Mouse (Mus musculus) forebrain, embryonic 11.5 days (tissue): Measurements from ENCODE around the gene Gm20388. TPM values are rescaled to one million over a fixed set of nuclear protein-coding genes. Genes with fewer than 3 reads are reported as not detected.

ENCODE experiments used
- ATAC-seq: fragments of 200-750 bp; cut with Nextera tagmentation; replicated peaks from 2 replicates; pipeline ENCODE4 v1.8.0; 2017; ENCODE audit warnings: moderate TSS enrichment; ENCODE audit not compliant: low FRiP score
- DNase-seq: peaks from one replicate; pipeline ENCODE4 v3.0.0-alpha.2; 2017; ENCODE audit warnings: low spot score
- H3K27ac ChIP-seq: fragments of 300-500 bp; sonication (generic); 2 replicates; pipeline ENCODE4 v1.5.1; 2014; ENCODE audit warnings: low read depth, low read length
- H3K27me3 ChIP-seq: fragments of 300-500 bp; sonication (generic); 2 replicates; pipeline ENCODE4 v1.6.1; 2014; ENCODE audit warnings: mild to moderate bottlenecking, low read length, mixed read lengths; ENCODE audit not compliant: control insufficient read depth, insufficient read depth
- H3K36me3 ChIP-seq: fragments of 300-500 bp; sonication (generic); 2 replicates; pipeline ENCODE4 v1.6.1; 2014; ENCODE audit warnings: mild to moderate bottlenecking, low read length, moderate library complexity, mixed read lengths; ENCODE audit not compliant: control insufficient read depth, insufficient read depth
- H3K4me1 ChIP-seq: fragments of 300-500 bp; sonication (generic); replicated peaks from 2 replicates; pipeline ENCODE4 v1.6.1; 2014; ENCODE audit warnings: low read length, mixed read lengths; ENCODE audit not compliant: control insufficient read depth, insufficient read depth
- H3K4me2 ChIP-seq: fragments of 300-500 bp; sonication (generic); 2 replicates; pipeline ENCODE4 v1.6.1; 2014; ENCODE audit warnings: low read depth, mild to moderate bottlenecking, low read length, moderate library complexity, mixed read lengths; ENCODE audit not compliant: severe bottlenecking
- H3K4me3 ChIP-seq: fragments of 300-500 bp; sonication (generic); 2 replicates; pipeline ENCODE4 v1.5.1; 2014; ENCODE audit warnings: low read depth, low read length
- H3K9ac ChIP-seq: fragments of 300-500 bp; sonication (generic); 2 replicates; pipeline ENCODE4 v1.6.1; 2014; ENCODE audit warnings: low read length
- H3K9me3 ChIP-seq: fragments of 300-500 bp; sonication (generic); 2 replicates; pipeline ENCODE4 v1.6.1; 2016; ENCODE audit warnings: low read length, mixed read lengths; ENCODE audit not compliant: control insufficient read depth
- WGBS: fragments of 180-500 bp; shearing (Covaris S2); extraction: QIAGEN DNeasy Blood & Tissue Kit; methylation state at CpG from one replicate; pipeline ENCODE4 v1.1.7; 2014; 5-methylcytosine and 5-hydroxymethylcytosine counted together
- polyA plus RNA-seq: library from polyadenylated mRNA; unstranded; fragments of >200 nt; fragmentation: Nextera tagmentation; extraction: Ambion mirVana; gene quantifications from 2 replicates; pipeline ENCODE4 v1.2.1, GENCODE M21; 2014

Gene Gm20388
- polyA plus RNA-seq, 1 experiment from 2014 or later, result not detected

DNA sequence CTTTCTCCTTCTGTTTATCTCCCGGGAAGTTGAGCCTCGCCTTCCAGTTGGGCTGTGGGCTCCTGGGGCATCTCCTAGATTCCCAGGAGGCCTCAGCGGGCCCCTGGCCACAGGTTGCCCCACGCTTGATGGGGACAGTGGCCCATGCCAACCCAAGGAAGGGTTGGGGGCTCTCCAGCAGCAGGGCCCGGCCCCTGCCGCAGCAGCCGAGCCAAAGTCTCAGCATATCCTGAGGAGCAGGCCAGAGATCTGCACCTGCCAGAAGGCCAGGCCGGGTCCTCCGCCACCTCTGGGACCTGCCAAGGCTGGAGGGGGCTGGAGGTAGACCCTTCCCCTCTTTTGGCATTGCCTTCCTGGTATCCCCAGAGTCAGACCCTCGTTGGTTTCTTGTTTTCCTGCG lies 1820.4 kb downstream of the Gm20388 start:
- Histone ChIP-seq H3K27me3 (peaks cover 51% of the 10 kb centered on the region), H3K36me3 (no peaks in the 10 kb centered on the region), H3K4me3 (peak overlapping the region; percentile 63), H3K9me3 (no peaks in the 10 kb centered on the region), H3K4me2 (peak overlapping the region; percentile 86), H3K9ac (peak overlapping the region; percentile 54), H3K4me1 (peaks cover 3% of the 10 kb centered on the region; the same call in 1 of the 2 replicates), H3K27ac (no peak overlapping the region)
- ATAC-seq, result no peak; the same call in 1 of the 2 replicates
- DNase-seq, result no peak
- 2% methylated on average over 10 of the region's 11 CpGs for WGBS

DNA sequence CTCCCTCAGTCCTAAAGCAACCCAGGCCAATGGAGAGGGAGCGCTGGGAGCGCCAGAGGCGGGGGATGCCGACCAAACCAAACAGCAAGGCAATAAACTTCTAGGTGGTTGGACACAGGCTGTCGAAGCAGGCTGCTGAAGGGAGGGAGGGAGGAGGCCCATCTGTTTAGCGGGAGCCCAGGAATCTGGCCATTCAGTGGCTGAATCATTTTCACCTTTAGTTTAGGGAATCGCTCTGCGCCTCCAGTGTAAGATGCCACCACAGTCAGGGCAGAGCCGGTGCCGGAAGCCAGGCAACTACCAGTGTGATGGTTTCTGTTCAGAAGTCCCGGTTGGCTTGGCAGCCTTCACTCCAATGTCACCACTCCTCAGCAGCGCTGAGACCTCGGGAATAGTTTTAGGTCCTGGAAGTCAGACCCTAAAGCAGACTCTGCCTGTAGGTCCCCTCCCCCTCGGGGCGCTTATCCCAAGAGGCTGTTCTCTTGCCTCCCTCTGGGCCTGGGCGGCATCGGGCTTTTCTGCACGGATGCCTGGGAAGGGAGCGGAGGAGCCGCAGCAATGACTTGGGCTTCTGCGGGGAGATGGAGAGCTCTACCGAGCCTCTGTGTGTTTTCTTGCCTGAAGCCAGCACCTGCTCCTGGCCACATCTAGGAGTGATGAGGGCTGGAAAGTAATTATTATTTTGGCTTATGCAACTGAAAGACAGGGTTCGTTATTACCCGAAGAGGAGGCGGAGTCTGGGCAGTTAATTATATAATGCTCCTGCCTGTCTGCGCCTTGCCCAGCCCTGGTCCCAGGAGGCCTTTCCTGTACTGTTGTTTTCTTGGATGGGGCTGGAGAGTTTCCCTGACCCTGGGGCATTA lies 1821.1 kb downstream of the Gm20388 start:
- 0 out of 2 replicates have a peak, but pooled peaks have one; percentile 17 for ATAC-seq
- Histone ChIP-seq H3K4me1 (peaks cover 3% of the 10 kb centered on the region; the same call in 1 of the 2 replicates), H3K36me3 (no peaks in the 10 kb centered on the region), H3K4me2 (peak overlapping the region; percentile 86), H3K4me3 (peak overlapping the region; percentile 63), H3K9me3 (no peaks in the 10 kb centered on the region), H3K9ac (peak overlapping the region; percentile 23), H3K27ac (no peak overlapping the region), H3K27me3 (peaks cover 51% of the 10 kb centered on the region)
- peak; percentile 59 for DNase-seq
- 7% methylated on average over 26 of the region's 26 CpGs for WGBS

DNA sequence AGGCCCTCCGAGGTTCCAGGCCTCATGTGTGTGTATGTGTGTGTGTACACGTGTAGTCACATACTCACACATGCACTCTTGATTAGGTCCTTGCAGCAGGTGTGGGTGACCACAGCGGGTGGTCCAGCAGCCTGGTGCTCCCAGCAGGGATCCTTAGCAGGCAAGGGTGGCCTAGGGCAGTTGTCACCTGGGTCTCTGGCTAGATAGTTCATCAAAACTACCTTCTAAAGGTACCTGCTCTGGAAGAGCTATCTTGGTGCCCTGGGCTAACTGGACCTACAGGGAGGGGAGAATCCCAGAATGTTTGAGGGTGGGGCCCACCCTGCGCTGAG lies 1821.7 kb downstream of the Gm20388 start:
- ATAC-seq (no peak), DNase-seq (no peak)
- Histone ChIP-seq H3K4me1 (peaks cover 3% of the 10 kb centered on the region; the same call in 1 of the 2 replicates), H3K4me2 (peak overlapping the region; percentile 86; the same call in 1 of the 2 replicates), H3K36me3 (no peaks in the 10 kb centered on the region), H3K27me3 (peaks cover 51% of the 10 kb centered on the region), H3K4me3 (peak overlapping the region; percentile 63; the same call in 1 of the 2 replicates), H3K27ac (no peak overlapping the region), H3K9me3 (no peaks in the 10 kb centered on the region), H3K9ac (no peak overlapping the region)
- WGBS, result 52% methylated on average over 4 of the region's 4 CpGs

DNA sequence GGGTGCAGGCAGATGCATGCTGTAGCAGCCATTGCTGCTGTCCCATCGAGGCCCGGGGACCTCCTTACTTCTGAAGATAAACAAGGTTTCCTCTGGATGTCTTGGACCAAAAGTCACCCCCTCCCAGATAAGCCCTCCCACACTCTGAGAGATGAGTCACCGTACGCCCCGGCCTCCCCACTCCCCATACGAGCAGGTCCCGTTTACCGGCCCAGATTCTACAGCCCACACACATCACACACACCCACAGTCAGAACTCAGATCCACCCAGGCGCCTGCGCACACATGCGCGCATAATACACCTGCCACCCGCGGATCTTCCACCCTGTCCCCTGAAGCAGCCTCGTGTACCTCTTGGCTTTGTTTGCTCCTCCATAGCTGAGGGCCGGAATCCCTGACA lies 1823.6 kb downstream of the Gm20388 start:
- Histone ChIP-seq H3K27ac (no peak overlapping the region), H3K27me3 (peaks cover 36% of the 10 kb centered on the region), H3K9me3 (no peaks in the 10 kb centered on the region), H3K4me2 (no peak overlapping the region), H3K4me3 (no peak overlapping the region), H3K4me1 (peaks cover 3% of the 10 kb centered on the region; the same call in 1 of the 2 replicates), H3K9ac (no peak overlapping the region), H3K36me3 (no peaks in the 10 kb centered on the region)
- ATAC-seq, result no peak
- 90% methylated on average over 16 of the region's 16 CpGs for WGBS
- no peak for DNase-seq

DNA sequence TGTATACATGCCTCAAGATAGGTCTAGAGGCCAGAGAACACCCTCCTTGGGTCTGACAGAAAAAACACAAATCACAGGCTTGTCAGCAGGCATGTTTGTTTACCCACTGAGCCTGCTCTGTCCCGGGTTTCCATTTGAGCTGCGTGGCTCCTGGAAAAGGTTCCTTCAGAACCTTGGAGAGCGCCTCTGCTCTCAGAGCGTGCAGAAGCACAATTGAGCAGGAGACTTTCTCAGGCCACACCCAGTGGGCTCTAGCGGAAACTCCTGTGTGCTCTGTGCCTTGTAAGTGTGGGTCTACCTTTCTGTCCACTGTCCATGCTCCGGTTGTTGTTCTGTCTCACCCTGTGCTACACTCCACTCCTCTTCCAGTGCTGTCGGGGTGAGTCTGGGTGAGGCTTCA lies 1825.6 kb downstream of the Gm20388 start:
- 16% methylated on average over 7 of the region's 7 CpGs for WGBS
- Histone ChIP-seq H3K36me3 (no peaks in the 10 kb centered on the region), H3K9ac (no peak overlapping the region), H3K4me2 (no peak overlapping the region), H3K9me3 (no peaks in the 10 kb centered on the region), H3K4me1 (no peaks in the 10 kb centered on the region; the same call in 1 of the 2 replicates), H3K27me3 (peaks cover 19% of the 10 kb centered on the region), H3K27ac (no peak overlapping the region), H3K4me3 (no peak overlapping the region)
- ATAC-seq (no peak), DNase-seq (peak; percentile 71)

DNA sequence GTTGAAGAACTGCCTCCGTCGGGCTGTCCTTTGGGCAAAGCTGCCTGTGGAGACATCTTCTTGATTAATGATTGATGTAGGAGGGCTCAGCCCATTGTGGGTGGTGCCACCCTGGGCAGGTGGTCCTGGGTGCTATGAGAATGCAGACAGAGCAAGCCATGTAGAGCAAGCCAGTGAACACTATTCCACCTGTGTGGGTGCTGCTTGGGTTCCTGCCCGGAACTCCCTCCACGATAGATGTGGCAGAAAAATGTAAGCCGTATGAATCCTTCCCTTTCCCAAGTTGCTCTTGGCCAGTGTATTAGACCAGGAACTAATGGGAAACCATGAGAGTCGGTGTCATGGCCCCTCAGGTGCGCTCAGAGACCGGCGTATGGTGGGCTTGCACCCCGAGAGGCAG lies 1830.1 kb downstream of the Gm20388 start:
- no peaks in the 10 kb centered on the region for H3K27me3 ChIP-seq
- no peaks in the 10 kb centered on the region for H3K4me1 ChIP-seq
- WGBS, result 92% methylated on average over 10 of the region's 10 CpGs
- DNase-seq, result no peak
- no peak for ATAC-seq
- H3K36me3 ChIP-seq, result no peaks in the 10 kb centered on the region
- H3K9ac ChIP-seq, result no peak overlapping the region
- H3K4me2 ChIP-seq, result no peak overlapping the region
- H3K27ac ChIP-seq, result no peak overlapping the region
- H3K9me3 ChIP-seq, result no peaks in the 10 kb centered on the region
- H3K4me3 ChIP-seq, result no peak overlapping the region

DNA sequence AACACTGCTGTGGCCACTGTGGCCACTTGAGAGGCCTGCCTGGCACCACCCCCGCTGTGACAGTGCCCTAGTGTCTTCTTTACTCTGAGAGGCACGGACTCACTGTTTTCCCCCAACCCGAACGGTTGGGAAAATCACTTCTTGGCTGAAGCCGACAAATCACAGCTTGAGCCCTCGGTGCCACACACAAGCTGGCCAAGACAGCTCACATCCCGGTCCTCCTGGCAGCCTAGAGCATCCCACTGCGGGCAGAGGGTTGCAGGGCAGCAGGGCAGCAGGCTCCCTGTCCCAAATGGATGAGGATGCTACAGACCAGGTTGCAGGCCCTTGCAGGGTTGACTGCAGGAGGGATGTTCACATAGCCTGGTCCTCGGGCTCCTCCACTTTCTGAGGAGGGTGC lies 1838.9 kb downstream of the Gm20388 start:
- no peak for ATAC-seq
- H3K4me3 ChIP-seq, result no peak overlapping the region
- 85% methylated on average over 9 of the region's 9 CpGs for WGBS
- H3K9ac ChIP-seq, result no peak overlapping the region
- no peaks in the 10 kb centered on the region for H3K4me1 ChIP-seq
- H3K4me2 ChIP-seq, result no peak overlapping the region
- H3K36me3 ChIP-seq, result no peaks in the 10 kb centered on the region
- H3K27me3 ChIP-seq, result no peaks in the 10 kb centered on the region; the same call in 1 of the 2 replicates
- H3K27ac ChIP-seq, result no peak overlapping the region
- no peaks in the 10 kb centered on the region; the same call in 1 of the 2 replicates for H3K9me3 ChIP-seq
- no peak for DNase-seq

DNA sequence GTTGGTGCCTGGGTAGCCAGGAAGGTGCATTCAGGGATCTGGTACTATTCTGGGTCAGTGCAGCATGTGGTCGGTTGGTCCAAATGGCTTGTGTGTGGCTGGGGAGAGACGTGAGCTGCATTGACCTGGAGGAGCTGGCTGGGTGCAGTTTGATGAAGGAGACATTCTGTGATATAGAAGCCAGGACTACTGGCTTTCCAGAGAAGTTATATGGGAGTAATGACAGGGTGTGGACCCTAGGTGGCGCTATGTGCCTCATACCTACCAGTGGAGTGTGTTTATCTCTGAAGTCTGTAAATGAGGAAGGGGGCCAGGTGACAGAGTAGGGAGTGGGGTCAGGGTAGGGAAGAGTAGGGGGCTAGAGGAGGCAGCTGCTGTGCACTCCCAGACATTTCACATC lies 1839.9 kb downstream of the Gm20388 start:
- H3K4me1 ChIP-seq, result no peaks in the 10 kb centered on the region
- H3K36me3 ChIP-seq, result no peaks in the 10 kb centered on the region
- WGBS, result 50% methylated on average over 3 of the region's 3 CpGs
- ATAC-seq (no peak), DNase-seq (no peak)
- no peak overlapping the region for H3K9ac ChIP-seq
- no peaks in the 10 kb centered on the region; the same call in 1 of the 2 replicates for H3K9me3 ChIP-seq
- no peaks in the 10 kb centered on the region; the same call in 1 of the 2 replicates for H3K27me3 ChIP-seq
- no peak overlapping the region for H3K4me3 ChIP-seq
- H3K4me2 ChIP-seq, result no peak overlapping the region
- no peak overlapping the region for H3K27ac ChIP-seq
